ENCODE assay signal across 24 mouse cellular contexts in the genomic region with DNA sequence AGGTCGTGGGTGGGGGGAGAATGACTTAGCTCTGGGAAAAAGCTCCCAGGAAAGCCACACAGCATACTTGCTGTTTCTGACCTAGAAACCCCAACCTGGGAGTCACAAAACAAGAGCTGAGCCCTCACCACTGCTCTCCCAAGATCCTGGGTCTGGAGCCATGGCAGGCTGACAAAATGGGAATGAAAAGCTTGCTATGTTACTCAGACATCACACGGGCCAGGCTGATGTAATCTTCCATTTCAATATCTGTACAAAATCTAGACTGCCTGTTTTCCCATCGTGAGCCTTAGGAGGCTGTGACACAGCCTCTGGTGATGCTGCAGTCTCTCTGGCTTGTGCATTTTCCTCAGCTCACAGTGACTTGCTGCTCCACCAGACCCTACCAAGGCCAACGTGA.
DNase-seq lines count a peak whose midpoint lies in the region; ATAC-seq and TF ChIP-seq lines count a peak whose summit lies in the region.
"Had no signal": no experiment of that assay in that cellular context is flagged by ENCODE, and none has a peak within 500 bp of the region (broad histone marks: within the 10 kb centered on the region; RNA-seq: fewer than 3 reads in every experiment).

No protein-coding gene starts in this region.

- ATAC-seq in megakaryocyte-erythroid progenitor cell, adult 5-6 weeks (replicated peaks; ENCODE audit: low FRiP score, low TSS enrichment, poor library complexity, severe bottlenecking): no peak
- ATAC-seq: CD4-positive, CD25-positive, alpha-beta regulatory T cell, adult 4 months; forebrain, embryonic 14.5 days; forebrain, postnatal 0 days; hindbrain, postnatal 0 days; inflammation-experienced regulatory T-cells, adult 6 months; intestine, embryonic 16.5 days; Patski had no signal

- TF ChIP-seq CTCF in gastrocnemius, adult 2 months (IDR thresholded peaks at IDR 0.05): no peak
- no peak for TF ChIP-seq CTCF in left cerebral cortex, adult 2 months (IDR thresholded peaks at IDR 0.05)

- intact Hi-C loops in gastrocnemius, adult 2 months (cut with DNase I): no loop called here
- intact Hi-C loops in left cerebral cortex, adult 2 months (cut with DNase I): no loop called here

- H3K4me3 ChIP-seq in gastrocnemius, adult 2 months: no peak overlapping the region
- no peak overlapping the region for H3K4me3 ChIP-seq in left cerebral cortex, adult 2 months
- H3K4me3 ChIP-seq: hindbrain, embryonic 13.5 days had no signal

- DNase-seq in gastrocnemius, adult 2 months: peak; percentile 34
- no peak for DNase-seq in gastrocnemius, postnatal 4 days (ENCODE audit: low spot score in 2 of 2)
- DNase-seq in MN1 (ENCODE audit: low spot score): peak; percentile 45
- peak; percentile 17 for DNase-seq in brain, adult 2 months (ENCODE audit: low read depth, low spot score)
- DNase-seq in embryo, embryonic 11 days: no peak
- DNase-seq in left cerebral cortex, adult 2 months (ENCODE audit: extremely low spot score in 1 of 2, low spot score in 2 of 2): no peak
- DNase-seq: adrenal gland, adult 2 months; adrenal gland, postnatal 14 days; cerebellum, adult 11-12 months; cerebellum, adult 8-10 months; cerebellum, postnatal 10 days; cerebellum, postnatal 36 days; forebrain, postnatal 0 days; gastrocnemius, postnatal 25 days; heart, adult 11 months; kidney, adult 18-20 months had no signal

- H3K27ac ChIP-seq in gastrocnemius, adult 2 months: no peak overlapping the region
- no peak overlapping the region for H3K27ac ChIP-seq in left cerebral cortex, adult 2 months
- H3K27ac ChIP-seq: hindbrain, embryonic 13.5 days; hindbrain, postnatal 0 days had no signal

Comparison
In these comparisons a context has a peak if more than half of its experiments do, and no peak if none do; other contexts are left out.
1. DNase-seq: peak in gastrocnemius, adult 2 months (single experiment), MN1 (single experiment) and brain, adult 2 months (single experiment); none in gastrocnemius, postnatal 4 days (0 of 2), embryo, embryonic 11 days (single experiment) and left cerebral cortex, adult 2 months (0 of 2).